Mouse (Mus musculus): ENCODE results near the gene Camk1d. TPM values are rescaled to one million over a fixed set of nuclear protein-coding genes. Genes with fewer than 3 reads are reported as not detected.

Gene Camk1d
- polyA plus RNA-seq, 1 experiment from 2014 or later: 6.7 TPM

DNA sequence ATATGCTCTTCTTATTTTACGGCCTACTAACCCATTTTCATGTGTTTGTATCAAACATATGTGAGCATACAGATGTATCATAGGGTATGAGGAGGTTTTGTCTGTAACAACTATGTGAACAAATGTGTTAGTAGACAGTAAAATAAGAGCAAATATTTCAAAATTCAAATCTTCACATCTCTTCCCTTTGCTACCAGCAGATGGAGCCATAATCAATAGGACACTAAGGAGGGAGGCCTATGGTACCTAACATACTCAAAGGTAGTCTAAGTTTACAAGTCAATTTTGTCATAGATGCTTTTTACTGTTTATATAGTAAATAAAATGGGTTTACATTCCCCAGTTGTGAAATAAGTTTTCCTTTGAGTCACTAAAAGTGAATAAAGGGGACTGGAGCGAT, 262.7 kb downstream of the Camk1d start:
- 82% methylated on average over 2 of the region's 2 CpGs for WGBS
- Histone ChIP-seq H3K36me3 (ENCODE audit: control insufficient read depth, insufficient read depth, low read length) (no peaks in the 10 kb centered on the region), H3K9me3 (ENCODE audit: control insufficient read depth, low read length) (no peaks in the 10 kb centered on the region), H3K4me3 (ENCODE audit: low read depth, low read length) (no peak overlapping the region), H3K9ac (ENCODE audit: low read length) (no peak overlapping the region), H3K4me1 (replicated peaks; ENCODE audit: control insufficient read depth, insufficient read depth) (no peaks in the 10 kb centered on the region), H3K27ac (replicated peaks) (no peak overlapping the region), H3K4me2 (replicated peaks; ENCODE audit: low read depth) (no peak overlapping the region), H3K27me3 (ENCODE audit: control insufficient read depth, insufficient read depth, low read length) (no peaks in the 10 kb centered on the region)
- TF ChIP-seq EP300 (optimal IDR thresholded peaks at IDR 0.05): no peak
- peak; percentile 87 for TF ChIP-seq CTCF (IDR thresholded peaks at IDR 0.05; ENCODE audit: low read depth)
- ATAC-seq (ENCODE audit: low FRiP score, low TSS enrichment): no peak
- DNase-seq (ENCODE audit: low spot score): no peak

DNA sequence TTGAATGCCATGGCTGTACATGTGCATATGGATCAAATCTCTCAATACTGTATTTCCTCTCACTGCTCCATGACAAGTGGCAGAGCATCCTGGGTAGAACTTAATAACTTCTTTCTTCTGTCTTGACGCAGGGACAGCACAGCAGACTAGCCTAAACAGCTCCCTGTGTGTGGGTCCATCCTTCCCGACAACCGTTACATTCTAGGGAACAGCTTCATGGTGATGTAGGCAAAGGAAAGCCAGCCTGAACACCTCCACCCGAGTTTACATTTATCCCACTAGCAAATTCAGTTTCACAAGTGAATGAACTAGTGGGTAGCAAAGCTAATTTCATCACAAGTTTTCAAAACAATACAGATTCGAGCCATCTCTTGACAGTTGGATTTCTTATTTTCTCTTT, 269.0 kb downstream of the Camk1d start:
- no peaks in the 10 kb centered on the region for H3K36me3 ChIP-seq (ENCODE audit: control insufficient read depth, insufficient read depth, low read length)
- no peaks in the 10 kb centered on the region for H3K27me3 ChIP-seq (ENCODE audit: control insufficient read depth, insufficient read depth, low read length)
- no peak overlapping the region for H3K9ac ChIP-seq (ENCODE audit: low read length)
- H3K27ac ChIP-seq (replicated peaks): no peak overlapping the region
- no peak for ATAC-seq (ENCODE audit: low FRiP score, low TSS enrichment)
- no peak overlapping the region for H3K4me3 ChIP-seq (ENCODE audit: low read depth, low read length)
- no peaks in the 10 kb centered on the region for H3K4me1 ChIP-seq (replicated peaks; ENCODE audit: control insufficient read depth, insufficient read depth)
- H3K4me2 ChIP-seq (replicated peaks; ENCODE audit: low read depth): no peak overlapping the region
- DNase-seq (ENCODE audit: low spot score): no peak
- 85% methylated on average over 5 of the region's 5 CpGs for WGBS
- no peak for TF ChIP-seq CTCF (IDR thresholded peaks at IDR 0.05; ENCODE audit: low read depth)
- TF ChIP-seq EP300 (optimal IDR thresholded peaks at IDR 0.05): no peak
- H3K9me3 ChIP-seq (ENCODE audit: control insufficient read depth, low read length): no peaks in the 10 kb centered on the region

DNA sequence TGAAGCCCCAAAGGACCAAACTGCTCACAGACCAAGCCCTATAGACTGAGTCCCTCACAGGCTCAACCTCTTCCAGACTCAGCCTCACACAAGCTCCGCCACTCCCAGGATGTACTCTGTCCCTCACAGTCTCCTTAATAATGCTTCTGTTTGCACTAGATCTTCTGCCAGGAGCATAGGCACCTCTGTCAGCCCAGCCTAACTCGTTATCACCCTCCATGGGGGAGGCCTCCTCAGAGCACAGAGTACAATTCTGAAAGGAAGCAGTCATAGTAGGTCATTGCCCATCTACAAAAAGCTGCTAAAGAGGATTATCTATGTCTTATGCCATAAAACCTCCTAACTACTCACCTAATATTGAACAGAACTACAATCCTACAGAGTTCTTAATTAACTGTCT, 276.6 kb downstream of the Camk1d start:
- WGBS: 55% methylated on average over 2 of the region's 2 CpGs
- TF ChIP-seq EP300 (optimal IDR thresholded peaks at IDR 0.05) (no peak), CTCF (IDR thresholded peaks at IDR 0.05; ENCODE audit: low read depth) (no peak)
- no peaks in the 10 kb centered on the region for H3K36me3 ChIP-seq (ENCODE audit: control insufficient read depth, insufficient read depth, low read length)

DNA sequence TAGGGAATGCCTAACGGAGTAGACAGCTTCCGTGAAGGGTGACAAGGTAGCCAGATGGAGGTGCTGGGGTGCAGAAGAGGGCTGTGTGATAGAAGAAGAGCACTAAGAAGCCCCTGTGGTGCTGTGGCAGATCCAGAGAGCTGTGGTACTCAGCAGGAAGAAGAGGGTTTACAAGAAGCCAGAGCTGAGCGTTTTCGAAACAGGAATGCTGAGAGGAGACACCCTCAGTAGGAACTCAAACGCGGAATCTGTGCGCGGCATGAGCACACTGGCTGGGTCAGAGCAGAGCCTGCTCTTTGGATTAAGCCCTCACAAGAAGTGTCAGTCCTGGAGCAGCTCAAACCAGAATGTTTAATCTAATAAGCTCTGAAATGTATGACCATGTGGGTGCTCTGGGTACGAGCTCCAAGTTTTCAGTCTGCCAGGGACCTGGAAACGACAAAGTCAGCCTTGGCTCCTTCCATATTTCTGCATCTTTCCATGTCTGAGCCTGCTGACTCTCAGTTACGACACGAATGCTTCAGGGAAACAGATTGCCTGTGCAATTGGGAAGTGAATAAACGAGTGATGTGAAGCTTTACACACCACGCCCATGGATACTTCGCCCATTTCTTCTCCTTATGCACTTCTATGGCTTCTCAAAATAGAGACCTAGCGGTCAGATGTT, 278.6 kb downstream of the Camk1d start:
- ATAC-seq (ENCODE audit: low FRiP score, low TSS enrichment) (no peak), DNase-seq (ENCODE audit: low spot score) (no peak)
- Histone ChIP-seq H3K4me2 (replicated peaks; ENCODE audit: low read depth) (no peak overlapping the region), H3K9ac (ENCODE audit: low read length) (no peak overlapping the region), H3K36me3 (ENCODE audit: control insufficient read depth, insufficient read depth, low read length) (no peaks in the 10 kb centered on the region), H3K9me3 (ENCODE audit: control insufficient read depth, low read length) (no peaks in the 10 kb centered on the region), H3K4me3 (ENCODE audit: low read depth, low read length) (no peak overlapping the region), H3K27ac (replicated peaks) (0 out of 2 replicates have a peak overlapping the region, but pooled peaks have one; percentile 30), H3K4me1 (replicated peaks; ENCODE audit: control insufficient read depth, insufficient read depth) (no peaks in the 10 kb centered on the region), H3K27me3 (ENCODE audit: control insufficient read depth, insufficient read depth, low read length) (no peaks in the 10 kb centered on the region)
- 59% methylated on average over 16 of the region's 16 CpGs for WGBS
- TF ChIP-seq EP300 (optimal IDR thresholded peaks at IDR 0.05): no peak
- TF ChIP-seq CTCF (IDR thresholded peaks at IDR 0.05; ENCODE audit: low read depth): no peak

More for the DNA sequence above, 276.6 kb downstream of the Camk1d start:
- H3K4me3 ChIP-seq (ENCODE audit: low read depth, low read length): no peak overlapping the region
- no peak overlapping the region for H3K27ac ChIP-seq (replicated peaks)
- H3K9ac ChIP-seq (ENCODE audit: low read length): no peak overlapping the region
- no peaks in the 10 kb centered on the region for H3K9me3 ChIP-seq (ENCODE audit: control insufficient read depth, low read length)
- ATAC-seq (ENCODE audit: low FRiP score, low TSS enrichment) (no peak), DNase-seq (ENCODE audit: low spot score) (no peak)
- H3K4me2 ChIP-seq (replicated peaks; ENCODE audit: low read depth): no peak overlapping the region
- H3K27me3 ChIP-seq (ENCODE audit: control insufficient read depth, insufficient read depth, low read length): no peaks in the 10 kb centered on the region
- no peaks in the 10 kb centered on the region for H3K4me1 ChIP-seq (replicated peaks; ENCODE audit: control insufficient read depth, insufficient read depth)

DNA sequence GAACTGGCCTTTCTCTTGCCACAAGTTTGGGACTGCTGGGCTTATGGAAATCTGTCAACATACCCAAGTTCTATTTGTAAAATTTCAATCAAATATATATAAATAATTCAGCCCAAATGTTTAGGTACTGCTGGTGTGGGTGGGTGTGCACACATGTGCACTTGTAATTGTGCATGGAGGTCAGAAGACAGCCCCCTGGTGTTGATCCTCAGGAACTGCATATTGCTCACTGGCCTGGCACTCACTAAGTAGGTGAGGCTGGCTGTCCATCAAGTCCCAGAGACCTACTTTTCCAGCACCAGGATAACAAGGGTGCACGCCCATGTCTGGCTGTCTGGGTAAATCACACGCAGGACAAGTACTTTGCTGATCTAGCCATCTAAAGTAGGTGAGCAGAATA, 283.0 kb downstream of the Camk1d start:
- H3K4me2 ChIP-seq (replicated peaks; ENCODE audit: low read depth): no peak overlapping the region
- ATAC-seq (ENCODE audit: low FRiP score, low TSS enrichment): no peak
- no peaks in the 10 kb centered on the region for H3K27me3 ChIP-seq (ENCODE audit: control insufficient read depth, insufficient read depth, low read length)
- no peaks in the 10 kb centered on the region for H3K36me3 ChIP-seq (ENCODE audit: control insufficient read depth, insufficient read depth, low read length)
- H3K9ac ChIP-seq (ENCODE audit: low read length): no peak overlapping the region
- H3K4me3 ChIP-seq (ENCODE audit: low read depth, low read length): no peak overlapping the region
- 43% methylated on average over 2 of the region's 2 CpGs for WGBS
- H3K9me3 ChIP-seq (ENCODE audit: control insufficient read depth, low read length): no peaks in the 10 kb centered on the region
- peak; percentile 31 for DNase-seq (ENCODE audit: low spot score)
- TF ChIP-seq EP300 (optimal IDR thresholded peaks at IDR 0.05) (no peak), CTCF (IDR thresholded peaks at IDR 0.05; ENCODE audit: low read depth) (peak; percentile 74)
- H3K27ac ChIP-seq (replicated peaks): no peak overlapping the region
- no peaks in the 10 kb centered on the region for H3K4me1 ChIP-seq (replicated peaks; ENCODE audit: control insufficient read depth, insufficient read depth)

DNA sequence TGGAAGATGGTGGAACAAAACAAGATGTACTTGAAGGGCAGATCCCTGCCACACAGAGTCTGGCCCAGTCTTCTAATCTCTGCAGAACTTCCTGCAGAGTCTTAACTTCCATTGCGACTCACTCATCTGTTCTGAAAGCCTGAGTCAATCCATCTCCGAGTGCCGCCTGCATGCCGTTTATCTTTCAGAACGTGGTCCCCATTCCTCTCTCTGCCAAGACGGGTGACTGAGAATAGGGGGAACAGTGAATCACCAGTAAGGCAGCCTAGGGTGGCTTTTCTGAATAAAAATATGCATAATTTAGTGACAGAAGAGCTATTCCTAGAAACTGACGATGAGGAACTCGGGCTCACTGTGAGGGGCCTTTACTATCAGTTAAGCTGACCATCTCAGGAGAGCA, 284.4 kb downstream of the Camk1d start:
- Histone ChIP-seq H3K36me3 (ENCODE audit: control insufficient read depth, insufficient read depth, low read length) (no peaks in the 10 kb centered on the region), H3K4me1 (replicated peaks; ENCODE audit: control insufficient read depth, insufficient read depth) (no peaks in the 10 kb centered on the region), H3K9me3 (ENCODE audit: control insufficient read depth, low read length) (no peaks in the 10 kb centered on the region), H3K9ac (ENCODE audit: low read length) (no peak overlapping the region), H3K4me2 (replicated peaks; ENCODE audit: low read depth) (no peak overlapping the region), H3K4me3 (ENCODE audit: low read depth, low read length) (no peak overlapping the region), H3K27ac (replicated peaks) (no peak overlapping the region), H3K27me3 (ENCODE audit: control insufficient read depth, insufficient read depth, low read length) (no peaks in the 10 kb centered on the region)
- DNase-seq (ENCODE audit: low spot score) (no peak), ATAC-seq (ENCODE audit: low FRiP score, low TSS enrichment) (no peak)
- 52% methylated on average over 8 of the region's 8 CpGs for WGBS
- TF ChIP-seq CTCF (IDR thresholded peaks at IDR 0.05; ENCODE audit: low read depth): no peak
- no peak for TF ChIP-seq EP300 (optimal IDR thresholded peaks at IDR 0.05)
